Mouse (Mus musculus) forebrain, embryonic 11.5 days (tissue): Measurements from ENCODE around the gene Ap1b1. TPM values are rescaled to one million over a fixed set of nuclear protein-coding genes. Genes with fewer than 3 reads are reported as not detected.

ENCODE experiments used
- ATAC-seq: fragments of 200-750 bp; cut with Nextera tagmentation; replicated peaks from 2 replicates; pipeline ENCODE4 v1.8.0; 2017; ENCODE audit warnings: moderate TSS enrichment; ENCODE audit not compliant: low FRiP score
- DNase-seq: peaks from one replicate; pipeline ENCODE4 v3.0.0-alpha.2; 2017; ENCODE audit warnings: low spot score
- H3K27ac ChIP-seq: fragments of 300-500 bp; sonication (generic); 2 replicates; pipeline ENCODE4 v1.5.1; 2014; ENCODE audit warnings: low read depth, low read length
- H3K27me3 ChIP-seq: fragments of 300-500 bp; sonication (generic); 2 replicates; pipeline ENCODE4 v1.6.1; 2014; ENCODE audit warnings: mild to moderate bottlenecking, low read length, mixed read lengths; ENCODE audit not compliant: control insufficient read depth, insufficient read depth
- H3K36me3 ChIP-seq: fragments of 300-500 bp; sonication (generic); 2 replicates; pipeline ENCODE4 v1.6.1; 2014; ENCODE audit warnings: mild to moderate bottlenecking, low read length, moderate library complexity, mixed read lengths; ENCODE audit not compliant: control insufficient read depth, insufficient read depth
- H3K4me1 ChIP-seq: fragments of 300-500 bp; sonication (generic); replicated peaks from 2 replicates; pipeline ENCODE4 v1.6.1; 2014; ENCODE audit warnings: low read length, mixed read lengths; ENCODE audit not compliant: control insufficient read depth, insufficient read depth
- H3K4me2 ChIP-seq: fragments of 300-500 bp; sonication (generic); 2 replicates; pipeline ENCODE4 v1.6.1; 2014; ENCODE audit warnings: low read depth, mild to moderate bottlenecking, low read length, moderate library complexity, mixed read lengths; ENCODE audit not compliant: severe bottlenecking
- H3K4me3 ChIP-seq: fragments of 300-500 bp; sonication (generic); 2 replicates; pipeline ENCODE4 v1.5.1; 2014; ENCODE audit warnings: low read depth, low read length
- H3K9ac ChIP-seq: fragments of 300-500 bp; sonication (generic); 2 replicates; pipeline ENCODE4 v1.6.1; 2014; ENCODE audit warnings: low read length
- H3K9me3 ChIP-seq: fragments of 300-500 bp; sonication (generic); 2 replicates; pipeline ENCODE4 v1.6.1; 2016; ENCODE audit warnings: low read length, mixed read lengths; ENCODE audit not compliant: control insufficient read depth
- WGBS: fragments of 180-500 bp; shearing (Covaris S2); extraction: QIAGEN DNeasy Blood & Tissue Kit; methylation state at CpG from one replicate; pipeline ENCODE4 v1.1.7; 2014; 5-methylcytosine and 5-hydroxymethylcytosine counted together
- polyA plus RNA-seq: library from polyadenylated mRNA; unstranded; fragments of >200 nt; fragmentation: Nextera tagmentation; extraction: Ambion mirVana; gene quantifications from 2 replicates; pipeline ENCODE4 v1.2.1, GENCODE M21; 2014

Gene Ap1b1
- polyA plus RNA-seq, 1 experiment from 2014 or later = 59.2 TPM

GRCm38 (mm10) chr11:5063561-5064281 is 77.1 kb downstream of the Ap1b1 start:
- H3K9ac ChIP-seq = peak overlapping the region; percentile 12; the same call in 1 of the 2 replicates
- H3K4me1 ChIP-seq = peaks cover 28% of the 10 kb centered on the region
- H3K27ac ChIP-seq = no peak overlapping the region
- DNase-seq = peak; percentile 64
- peak overlapping the region; percentile 55; the same call in 1 of the 2 replicates for H3K4me3 ChIP-seq
- ATAC-seq = no peak
- peaks cover 59% of the 10 kb centered on the region for H3K27me3 ChIP-seq
- H3K4me2 ChIP-seq = peak overlapping the region; percentile 82
- 60% methylated on average over 30 of the region's 31 CpGs for WGBS
- peaks cover 5% of the 10 kb centered on the region for H3K36me3 ChIP-seq
- H3K9me3 ChIP-seq = no peaks in the 10 kb centered on the region

GRCm38 (mm10) chr11:5064282-5065055 is 77.8 kb downstream of the Ap1b1 start:
- Histone ChIP-seq H3K36me3 (peaks cover 12% of the 10 kb centered on the region), H3K9me3 (no peaks in the 10 kb centered on the region), H3K4me1 (peaks cover 28% of the 10 kb centered on the region), H3K27me3 (peaks cover 51% of the 10 kb centered on the region), H3K27ac (no peak overlapping the region), H3K9ac (peak overlapping the region; percentile 51), H3K4me2 (peak overlapping the region; percentile 82), H3K4me3 (peak overlapping the region; percentile 55)
- no peak for ATAC-seq
- WGBS = 16% methylated on average over 38 of the region's 38 CpGs
- peak; percentile 50 for DNase-seq

- Histone ChIP-seq H3K9ac (peak within 1 kb of the TSS; percentile 51), H3K4me2 (peak within 1 kb of the TSS; percentile 82), H3K4me3 (peak within 1 kb of the TSS; percentile 55), H3K4me1 (peaks cover 26% of the 10 kb centered on the region), H3K36me3 (peaks cover 13% of the 10 kb centered on the region), H3K9me3 (no peaks in the 10 kb centered on the region), H3K27me3 (peaks cover 43% of the 10 kb centered on the region), H3K27ac (0 out of 2 replicates have a peak within 1 kb of the TSS, but pooled peaks have one; percentile 4)
- peak; percentile 83 for ATAC-seq
- DNase-seq = peak; percentile 93
- under 1% methylated on average over 48 of the region's 50 CpGs for WGBS
These were observed 78.6 kb downstream of the Ap1b1 start, which contains the start of gene Gas2l1 for GRCm38 (mm10) chr11:5065056-5065821. Gas2l1 (minus strand) TSS chr11:5065327.

GRCm38 (mm10) chr11:5067063-5067462 is 80.4 kb downstream of the Ap1b1 start:
- H3K9me3 ChIP-seq = no peaks in the 10 kb centered on the region
- DNase-seq = no peak

GRCm38 (mm10) chr11:5068126-5068971 is 81.7 kb downstream of the Ap1b1 start:
- WGBS = 83% methylated on average over 9 of the region's 9 CpGs
- no peak for DNase-seq
- peaks cover 40% of the 10 kb centered on the region for H3K36me3 ChIP-seq
- H3K27me3 ChIP-seq = peaks cover 14% of the 10 kb centered on the region
- H3K27ac ChIP-seq = no peak overlapping the region
- no peaks in the 10 kb centered on the region for H3K9me3 ChIP-seq
- no peak overlapping the region for H3K4me3 ChIP-seq
- no peak overlapping the region for H3K9ac ChIP-seq
- no peak for ATAC-seq
- H3K4me2 ChIP-seq = no peak overlapping the region
- peaks cover 7% of the 10 kb centered on the region; the same call in 1 of the 2 replicates for H3K4me1 ChIP-seq

More at GRCm38 (mm10) chr11:5067063-5067462, 80.4 kb downstream of the Ap1b1 start:
- Histone ChIP-seq H3K9ac (no peak overlapping the region), H3K4me3 (no peak overlapping the region), H3K27ac (no peak overlapping the region), H3K4me2 (no peak overlapping the region), H3K4me1 (peaks cover 14% of the 10 kb centered on the region), H3K36me3 (peaks cover 27% of the 10 kb centered on the region), H3K27me3 (peaks cover 26% of the 10 kb centered on the region)
- no peak for ATAC-seq

GRCm38 (mm10) chr11:5074882-5075281 is 88.3 kb downstream of the Ap1b1 start:
- no peak overlapping the region for H3K9ac ChIP-seq
- H3K4me2 ChIP-seq = no peak overlapping the region
- no peak for ATAC-seq
- peaks cover 29% of the 10 kb centered on the region for H3K36me3 ChIP-seq
- no peaks in the 10 kb centered on the region for H3K9me3 ChIP-seq
- 75% methylated on average over 4 of the region's 4 CpGs for WGBS
- H3K27ac ChIP-seq = no peak overlapping the region
- peak; percentile 55 for DNase-seq
- H3K4me3 ChIP-seq = no peak overlapping the region
- no peaks in the 10 kb centered on the region for H3K4me1 ChIP-seq
- H3K27me3 ChIP-seq = no peaks in the 10 kb centered on the region

GRCm38 (mm10) chr11:5075760-5076159 is 89.1 kb downstream of the Ap1b1 start:
- Histone ChIP-seq H3K4me1 (no peaks in the 10 kb centered on the region), H3K4me2 (no peak overlapping the region), H3K27me3 (no peaks in the 10 kb centered on the region), H3K9me3 (no peaks in the 10 kb centered on the region), H3K4me3 (no peak overlapping the region), H3K9ac (no peak overlapping the region), H3K27ac (no peak overlapping the region), H3K36me3 (peaks cover 26% of the 10 kb centered on the region)
- ATAC-seq (no peak), DNase-seq (no peak)
